Mouse (Mus musculus) limb, embryonic 12.5 days (tissue): ENCODE results near the gene Hmgb1. TPM values are rescaled to one million over a fixed set of nuclear protein-coding genes. Genes with fewer than 3 reads are reported as not detected.

Experiments
- ATAC-seq: fragments of 200-750 bp; cut with Nextera tagmentation; 2 replicates; pipeline ENCODE4 v1.8.0; 2017; ENCODE audit warnings: low read depth, moderate TSS enrichment; ENCODE audit not compliant: insufficient number of reproducible peaks, insufficient read depth, low FRiP score, low TSS enrichment
- H3K27ac ChIP-seq: fragments of 300-500 bp; sonication (generic); 2 replicates; pipeline ENCODE4 v1.5.1; 2016; ENCODE audit warnings: mild to moderate bottlenecking, moderate library complexity
- H3K27me3 ChIP-seq: fragments of 300-500 bp; sonication (generic); 2 replicates; pipeline ENCODE4 v1.6.1; 2016; ENCODE audit warnings: mild to moderate bottlenecking, moderate library complexity
- H3K36me3 ChIP-seq: fragments of 300-500 bp; sonication (generic); 2 replicates; pipeline ENCODE4 v1.6.1; 2016; ENCODE audit warnings: mild to moderate bottlenecking, moderate library complexity
- H3K4me1 ChIP-seq: fragments of 300-500 bp; sonication (generic); replicated peaks from 2 replicates; pipeline ENCODE4 v1.6.1; 2016
- H3K4me2 ChIP-seq: fragments of 300-500 bp; sonication (generic); 2 replicates; pipeline ENCODE4 v1.6.1; 2016; ENCODE audit warnings: mild to moderate bottlenecking, moderate library complexity
- H3K4me3 ChIP-seq: fragments of 300-500 bp; sonication (generic); replicated peaks from 2 replicates; pipeline ENCODE4 v1.5.1; 2016; ENCODE audit warnings: mild to moderate bottlenecking
- H3K9ac ChIP-seq: fragments of 300-500 bp; sonication (generic); replicated peaks from 2 replicates; pipeline ENCODE4 v1.6.1; 2016; ENCODE audit warnings: mild to moderate bottlenecking, moderate library complexity
- H3K9me3 ChIP-seq: fragments of 300-500 bp; sonication (generic); 2 replicates; pipeline ENCODE4 v1.6.1; 2016; ENCODE audit warnings: mild to moderate bottlenecking, moderate library complexity
- WGBS: fragments of 180-500 bp; shearing (Covaris S2); methylation state at CpG from one replicate; pipeline ENCODE4 v1.1.7; 2016; 5-methylcytosine and 5-hydroxymethylcytosine counted together
- polyA plus RNA-seq: library from polyadenylated mRNA; unstranded; fragments of >200 nt; fragmentation: Nextera tagmentation; extraction: Ambion mirVana; gene quantifications from 2 replicates; pipeline ENCODE4 v1.2.1, GENCODE M21; 2016

Hmgb1 gene
- polyA plus RNA-seq, 1 experiment from 2014 or later, result 2,010 TPM

GRCm38 (mm10) chr5:149168051-149168450 is 16.2 kb downstream of the Hmgb1 start:
- ATAC-seq, result no peak
- H3K27ac ChIP-seq, result no peak overlapping the region
- no peaks in the 10 kb centered on the region for H3K27me3 ChIP-seq
- H3K9ac ChIP-seq, result no peak overlapping the region
- H3K9me3 ChIP-seq, result no peaks in the 10 kb centered on the region
- 86% methylated on average over 2 of the region's 2 CpGs for WGBS
- no peaks in the 10 kb centered on the region for H3K4me1 ChIP-seq
- no peak overlapping the region for H3K4me2 ChIP-seq
- no peaks in the 10 kb centered on the region for H3K36me3 ChIP-seq
- no peak overlapping the region for H3K4me3 ChIP-seq

GRCm38 (mm10) chr5:149166011-149166410 is 18.3 kb downstream of the Hmgb1 start:
- no peaks in the 10 kb centered on the region for H3K36me3 ChIP-seq

DNA sequence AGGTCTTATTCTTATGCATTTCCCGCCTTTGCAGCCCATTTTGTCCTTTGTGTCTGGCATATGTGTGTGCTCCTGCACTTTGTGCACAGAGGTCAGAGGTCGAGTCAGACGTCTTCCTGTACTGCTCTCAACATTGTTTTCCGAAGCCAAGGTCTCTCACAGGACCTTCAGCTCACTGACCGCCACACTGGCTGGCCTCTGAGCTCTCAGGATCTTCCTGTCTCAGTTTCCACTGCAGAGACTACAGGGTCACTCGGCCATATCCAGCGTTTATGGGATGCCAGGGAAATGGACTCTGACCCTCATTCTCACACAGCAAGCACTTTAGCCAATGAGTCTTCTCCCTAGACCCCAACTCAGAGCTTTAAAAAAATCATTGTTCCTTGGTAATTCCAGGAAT is 19.4 kb downstream of the Hmgb1 start:
- Histone ChIP-seq H3K9me3 (no peaks in the 10 kb centered on the region), H3K9ac (no peak overlapping the region), H3K27ac (no peak overlapping the region), H3K27me3 (no peaks in the 10 kb centered on the region), H3K4me3 (no peak overlapping the region), H3K4me1 (no peaks in the 10 kb centered on the region), H3K4me2 (no peak overlapping the region), H3K36me3 (no peaks in the 10 kb centered on the region)
- no peak for ATAC-seq
- WGBS, result 66% methylated on average over 7 of the region's 7 CpGs

More at GRCm38 (mm10) chr5:149166011-149166410, 18.3 kb downstream of the Hmgb1 start:
- no peaks in the 10 kb centered on the region for H3K4me1 ChIP-seq
- WGBS, result 90% methylated on average over 10 of the region's 10 CpGs
- no peak for ATAC-seq
- H3K4me2 ChIP-seq, result no peak overlapping the region
- no peak overlapping the region for H3K9ac ChIP-seq
- no peak overlapping the region for H3K27ac ChIP-seq
- no peak overlapping the region for H3K4me3 ChIP-seq
- no peaks in the 10 kb centered on the region for H3K9me3 ChIP-seq
- no peaks in the 10 kb centered on the region for H3K27me3 ChIP-seq

DNA sequence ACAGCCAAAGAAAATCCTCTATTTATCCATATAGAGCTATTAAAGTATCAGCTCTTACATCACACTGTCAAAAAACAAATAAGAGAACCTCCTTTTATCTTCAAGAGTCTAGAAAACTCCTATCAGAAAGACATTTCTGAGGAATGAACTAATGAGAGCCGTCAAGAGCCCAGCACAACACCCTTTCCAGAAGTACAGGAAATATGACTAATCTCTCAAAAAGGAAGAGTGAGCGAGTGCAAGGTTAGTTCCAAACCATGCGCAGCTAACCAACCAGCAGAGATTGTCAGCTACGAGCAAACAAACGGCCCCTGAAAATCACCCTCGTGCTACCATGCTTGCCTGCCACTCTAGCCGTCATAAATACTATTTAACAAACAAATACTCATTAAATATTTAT is 21.4 kb downstream of the Hmgb1 start:
- no peak for ATAC-seq
- WGBS, result 67% methylated on average over 7 of the region's 7 CpGs
- Histone ChIP-seq H3K4me3 (no peak overlapping the region), H3K36me3 (no peaks in the 10 kb centered on the region), H3K27me3 (no peaks in the 10 kb centered on the region), H3K9ac (no peak overlapping the region), H3K27ac (no peak overlapping the region), H3K4me2 (no peak overlapping the region), H3K9me3 (no peaks in the 10 kb centered on the region), H3K4me1 (no peaks in the 10 kb centered on the region)

- Histone ChIP-seq H3K27ac (no peak overlapping the region), H3K4me2 (no peak overlapping the region), H3K9me3 (no peaks in the 10 kb centered on the region), H3K36me3 (no peaks in the 10 kb centered on the region), H3K4me3 (no peak overlapping the region), H3K27me3 (no peaks in the 10 kb centered on the region), H3K9ac (no peak overlapping the region), H3K4me1 (no peaks in the 10 kb centered on the region)
- 76% methylated on average over 4 of the region's 4 CpGs for WGBS
- ATAC-seq, result no peak
Observed at GRCm38 (mm10) chr5:149160469-149160868, 23.8 kb downstream of the Hmgb1 start.

DNA sequence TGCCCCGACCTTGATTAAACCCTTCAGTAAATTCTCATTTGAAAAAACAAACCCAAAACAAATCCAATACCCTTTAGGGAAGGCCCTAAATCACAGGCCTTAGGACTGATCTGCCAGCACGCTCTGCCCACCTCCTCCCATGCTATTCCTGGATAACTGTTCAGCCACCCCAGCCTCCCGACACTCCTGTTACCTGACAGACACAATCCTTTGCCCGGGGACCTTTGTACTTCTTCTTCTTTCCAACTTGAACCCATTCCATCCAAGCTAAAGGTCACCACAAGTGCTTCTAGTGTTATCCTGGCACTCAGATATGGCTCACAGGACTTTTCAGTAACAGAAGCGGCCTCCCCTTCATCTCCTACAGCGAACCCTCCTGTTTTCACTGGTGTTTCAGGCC is 25.3 kb downstream of the Hmgb1 start:
- Histone ChIP-seq H3K9ac (no peak overlapping the region), H3K4me2 (no peak overlapping the region), H3K27me3 (no peaks in the 10 kb centered on the region), H3K4me3 (no peak overlapping the region), H3K9me3 (no peaks in the 10 kb centered on the region), H3K27ac (no peak overlapping the region), H3K4me1 (no peaks in the 10 kb centered on the region), H3K36me3 (no peaks in the 10 kb centered on the region)
- WGBS, result 90% methylated on average over 6 of the region's 6 CpGs
- no peak for ATAC-seq

GRCm38 (mm10) chr5:149156886-149157563 is 27.3 kb downstream of the Hmgb1 start:
- Histone ChIP-seq H3K36me3 (no peaks in the 10 kb centered on the region), H3K9ac (no peak overlapping the region)
- 87% methylated on average over 18 of the region's 18 CpGs for WGBS

GRCm38 (mm10) chr5:149152774-149153155 is 31.5 kb downstream of the Hmgb1 start:
- ATAC-seq, result no peak
- no peak overlapping the region for H3K4me3 ChIP-seq
- H3K36me3 ChIP-seq, result no peaks in the 10 kb centered on the region
- H3K4me1 ChIP-seq, result peaks cover 10% of the 10 kb centered on the region
- no peak overlapping the region for H3K4me2 ChIP-seq
- H3K9me3 ChIP-seq, result 0 out of 2 replicates have a peak, but pooled peaks cover 3% of the 10 kb centered on the region
- H3K27me3 ChIP-seq, result no peaks in the 10 kb centered on the region
- H3K27ac ChIP-seq, result peak overlapping the region; percentile 36; the same call in 1 of the 2 replicates
- 63% methylated on average over 12 of the region's 12 CpGs for WGBS
- H3K9ac ChIP-seq, result no peak overlapping the region

More at GRCm38 (mm10) chr5:149156886-149157563, 27.3 kb downstream of the Hmgb1 start:
- no peak overlapping the region for H3K4me3 ChIP-seq
- H3K27ac ChIP-seq, result no peak overlapping the region
- no peak overlapping the region for H3K4me2 ChIP-seq
- ATAC-seq, result no peak
- H3K27me3 ChIP-seq, result no peaks in the 10 kb centered on the region
- H3K4me1 ChIP-seq, result peaks cover 9% of the 10 kb centered on the region
- H3K9me3 ChIP-seq, result no peaks in the 10 kb centered on the region

GRCm38 (mm10) chr5:149152063-149152773 is 32.1 kb downstream of the Hmgb1 start:
- Histone ChIP-seq H3K4me2 (no peak overlapping the region), H3K4me1 (peaks cover 10% of the 10 kb centered on the region), H3K9me3 (0 out of 2 replicates have a peak, but pooled peaks cover 3% of the 10 kb centered on the region), H3K9ac (no peak overlapping the region), H3K27ac (0 out of 2 replicates have a peak overlapping the region, but pooled peaks have one; percentile 36), H3K27me3 (no peaks in the 10 kb centered on the region), H3K36me3 (no peaks in the 10 kb centered on the region), H3K4me3 (no peak overlapping the region)
- no peak for ATAC-seq
- 41% methylated on average over 13 of the region's 13 CpGs for WGBS

DNA sequence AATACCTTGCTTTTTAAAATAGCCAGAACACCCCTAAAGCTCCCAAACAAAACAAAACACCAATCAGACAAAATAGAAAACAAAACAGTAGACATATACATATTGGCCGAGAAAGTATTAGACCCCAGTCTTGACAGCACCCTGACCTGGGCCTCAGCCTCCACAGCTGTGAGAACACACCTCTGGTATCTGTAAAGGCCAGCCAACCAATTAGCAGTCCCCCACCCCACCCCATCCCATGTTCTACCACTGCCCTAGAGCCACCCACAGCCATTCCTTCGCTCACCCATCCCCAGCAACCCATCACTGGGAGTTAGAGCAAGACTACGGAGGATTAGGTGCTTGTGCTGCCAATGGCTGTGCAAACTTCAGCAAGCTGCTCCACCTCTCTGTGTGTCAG is 33.4 kb downstream of the Hmgb1 start:
- H3K27ac ChIP-seq, result no peak overlapping the region
- H3K36me3 ChIP-seq, result no peaks in the 10 kb centered on the region
- 0 out of 2 replicates have a peak, but pooled peaks cover 3% of the 10 kb centered on the region for H3K9me3 ChIP-seq
- no peak for ATAC-seq
- H3K27me3 ChIP-seq, result no peaks in the 10 kb centered on the region
- peaks cover 10% of the 10 kb centered on the region for H3K4me1 ChIP-seq
- WGBS, result 98% methylated on average over 3 of the region's 3 CpGs
- no peak overlapping the region for H3K4me2 ChIP-seq
- H3K9ac ChIP-seq, result no peak overlapping the region
- H3K4me3 ChIP-seq, result no peak overlapping the region

- Histone ChIP-seq H3K4me3 (no peak overlapping the region), H3K9ac (no peak overlapping the region), H3K4me2 (no peak overlapping the region), H3K36me3 (no peaks in the 10 kb centered on the region), H3K9me3 (0 out of 2 replicates have a peak, but pooled peaks cover 3% of the 10 kb centered on the region), H3K27me3 (no peaks in the 10 kb centered on the region), H3K27ac (no peak overlapping the region), H3K4me1 (peaks cover 18% of the 10 kb centered on the region)
- ATAC-seq, result no peak
- 70% methylated on average over 8 of the region's 8 CpGs for WGBS
Observed at GRCm38 (mm10) chr5:149147386-149148000, 36.8 kb downstream of the Hmgb1 start.
